Mouse (Mus musculus) cortical plate, adult 2 months (tissue): ENCODE data around the gene Gprc5a.

Source experiments
- CTCF ChIP-seq: fragments of 200-500 bp; IDR thresholded peaks from 2 replicates; pipeline ENCODE4 v1.5.1; 2011; ENCODE audit warnings: mild to moderate bottlenecking, control low read depth, low read length; ENCODE audit not compliant: insufficient read depth; ENCODE audit errors: extremely low read depth
- POLR2A ChIP-seq: fragments of 200-500 bp; IDR thresholded peaks from 2 replicates; pipeline ENCODE4 v1.6.1; 2011; ENCODE audit warnings: mild to moderate bottlenecking, low read length, control low read depth; ENCODE audit not compliant: insufficient read depth; ENCODE audit errors: extremely low read depth

- no peak for TF ChIP-seq POLR2A
- TF ChIP-seq CTCF = no peak
These were observed 4.9 kb downstream of the Gprc5a start for GRCm38 (mm10) chr6:135070347-135070746.
